Mouse (Mus musculus) forebrain, embryonic 14.5 days (tissue): ENCODE measurements at regions not wholly inside any gene's neighbourhood (a gene's known extent, or its start where the extent isn't known, plus 50 kb on each side); places are given as distances from the start of the nearest gene placed in this dataset.

Source experiments
- ATAC-seq: fragments of 200-750 bp; cut with Nextera tagmentation; 2 replicates; pipeline ENCODE4 v1.8.0; 2017; ENCODE audit warnings: mild to moderate bottlenecking, moderate library complexity
- DNase-seq: peaks from one replicate; pipeline ENCODE4 v3.0.0-alpha.2; 2015; ENCODE audit warnings: low spot score
- H3K27ac ChIP-seq: fragments of 300-500 bp; sonication (generic); 2 replicates; pipeline ENCODE4 v1.5.1; 2014; ENCODE audit warnings: low read depth, mild to moderate bottlenecking, control low read depth, low read length, moderate library complexity
- H3K27me3 ChIP-seq: fragments of 300-500 bp; sonication (generic); replicated peaks from 2 replicates; pipeline ENCODE4 v1.6.1; 2014; ENCODE audit warnings: low read length, control low read depth, mixed read lengths; ENCODE audit not compliant: control insufficient read depth, insufficient read depth
- H3K36me3 ChIP-seq: fragments of 300-500 bp; sonication (generic); 2 replicates; pipeline ENCODE4 v1.6.1; 2014; ENCODE audit warnings: low read length, control low read depth; ENCODE audit not compliant: control insufficient read depth, insufficient read depth
- H3K4me1 ChIP-seq: fragments of 300-500 bp; sonication (generic); 2 replicates; pipeline ENCODE4 v1.6.1; 2014; ENCODE audit warnings: antibody characterized with exemption, low read length, control low read depth; ENCODE audit not compliant: control insufficient read depth, insufficient read depth
- H3K4me2 ChIP-seq: fragments of 300-500 bp; sonication (generic); 2 replicates; pipeline ENCODE4 v1.6.1; 2014; ENCODE audit warnings: mild to moderate bottlenecking, control low read depth, low read length
- H3K4me3 ChIP-seq: fragments of 300-500 bp; sonication (generic); 2 replicates; pipeline ENCODE4 v1.5.1; 2014; ENCODE audit warnings: low read depth, low read length, control low read depth
- H3K9ac ChIP-seq: fragments of 300-500 bp; sonication (generic); 2 replicates; pipeline ENCODE4 v1.6.1; 2014; ENCODE audit warnings: mild to moderate bottlenecking, low read length, control low read depth, moderate library complexity
- H3K9me3 ChIP-seq: fragments of 300-500 bp; sonication (generic); replicated peaks from 2 replicates; pipeline ENCODE4 v1.6.1; 2016; ENCODE audit warnings: low read length, control low read depth, mixed read lengths; ENCODE audit not compliant: control insufficient read depth
- WGBS: fragments of 180-500 bp; shearing (Covaris S2); extraction: QIAGEN DNeasy Blood & Tissue Kit; methylation state at CpG from one replicate; pipeline ENCODE4 v1.1.7; 2014; 5-methylcytosine and 5-hydroxymethylcytosine counted together

DNA sequence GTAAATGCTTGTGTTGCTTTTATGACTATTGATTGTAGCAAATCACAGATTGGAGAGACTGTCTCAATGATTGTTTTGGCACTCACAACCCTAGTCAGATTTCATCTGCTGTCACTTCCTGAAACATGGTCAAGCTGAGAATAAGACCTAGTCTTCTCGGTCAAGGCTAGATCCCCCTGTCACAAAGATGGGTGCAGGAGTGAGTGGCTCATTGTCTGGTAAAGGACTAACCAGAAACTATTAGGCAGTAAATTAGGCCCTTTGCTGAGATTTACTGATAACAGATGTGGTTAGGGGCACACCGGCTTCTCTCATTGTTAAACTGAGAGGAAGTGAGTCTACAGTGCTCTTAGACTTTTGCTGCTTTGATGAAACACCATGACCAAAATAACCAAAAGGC, 85.8 kb upstream of the Tyw5 start:
- no peaks in the 10 kb centered on the region for H3K36me3 ChIP-seq
- no peaks in the 10 kb centered on the region for H3K9me3 ChIP-seq
- H3K27me3 ChIP-seq = no peaks in the 10 kb centered on the region
- no peak overlapping the region for H3K4me2 ChIP-seq
- DNase-seq (no peak), ATAC-seq (no peak)
- H3K27ac ChIP-seq = no peak overlapping the region
- no peak overlapping the region for H3K9ac ChIP-seq
- 89% methylated on average over 2 of the region's 2 CpGs for WGBS
- no peak overlapping the region for H3K4me3 ChIP-seq
- peaks cover 8% of the 10 kb centered on the region for H3K4me1 ChIP-seq

DNA sequence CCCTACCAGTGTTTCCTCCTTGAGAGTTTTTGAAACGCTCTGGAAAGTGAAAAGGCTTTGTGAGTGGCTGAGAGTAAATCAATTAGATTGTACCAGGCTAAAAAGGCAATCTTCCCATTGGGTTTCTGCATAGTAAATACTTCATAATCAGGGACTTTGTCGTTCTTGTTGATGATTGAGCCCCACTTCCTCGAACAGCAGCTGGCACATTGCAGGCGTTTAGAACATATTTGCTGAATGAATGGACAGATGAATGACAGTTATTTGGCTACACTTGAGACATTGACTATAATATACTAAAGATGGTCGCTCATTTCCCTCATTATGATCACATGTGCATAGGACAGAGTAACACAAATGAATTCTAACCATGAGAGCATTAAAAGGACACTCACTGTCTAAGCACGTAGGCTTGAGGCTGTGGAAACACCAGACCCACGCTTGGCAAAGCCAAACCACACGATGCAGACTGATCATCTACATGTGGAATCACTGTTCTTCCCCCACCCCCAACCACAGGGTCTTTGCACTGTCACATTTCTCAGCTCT, 90.7 kb upstream of the Tyw5 start:
- no peaks in the 10 kb centered on the region for H3K27me3 ChIP-seq

GRCm38 (mm10) chr1:57510359-57511120, 103.6 kb upstream of the Tyw5 start:
- H3K9me3 ChIP-seq = no peaks in the 10 kb centered on the region
- 78% methylated on average over 8 of the region's 9 CpGs for WGBS
- H3K27me3 ChIP-seq = no peaks in the 10 kb centered on the region
- ATAC-seq = peak; percentile 91; the same call in 1 of the 2 replicates
- H3K4me2 ChIP-seq = no peak overlapping the region
- peak; percentile 75 for DNase-seq
- H3K9ac ChIP-seq = no peak overlapping the region
- H3K4me3 ChIP-seq = no peak overlapping the region
- H3K4me1 ChIP-seq = no peaks in the 10 kb centered on the region
- H3K27ac ChIP-seq = no peak overlapping the region
- H3K36me3 ChIP-seq = no peaks in the 10 kb centered on the region

More for the DNA sequence above, 90.7 kb upstream of the Tyw5 start:
- Histone ChIP-seq H3K9me3 (no peaks in the 10 kb centered on the region), H3K4me2 (no peak overlapping the region), H3K36me3 (no peaks in the 10 kb centered on the region), H3K9ac (no peak overlapping the region), H3K4me1 (peaks cover 4% of the 10 kb centered on the region), H3K4me3 (no peak overlapping the region), H3K27ac (peak overlapping the region; percentile 50; the same call in 1 of the 2 replicates)
- peak; percentile 95 for ATAC-seq
- DNase-seq = peak; percentile 80
- 28% methylated on average over 8 of the region's 8 CpGs for WGBS

GRCm38 (mm10) chr1:57511902-57512301, 105.0 kb upstream of the Tyw5 start:
- no peaks in the 10 kb centered on the region for H3K9me3 ChIP-seq
- no peak for ATAC-seq
- DNase-seq = no peak
- H3K4me1 ChIP-seq = no peaks in the 10 kb centered on the region
- no peak overlapping the region for H3K4me2 ChIP-seq
- H3K27ac ChIP-seq = no peak overlapping the region
- no peak overlapping the region for H3K9ac ChIP-seq
- WGBS = 96% methylated on average over 2 of the region's 2 CpGs
- no peak overlapping the region for H3K4me3 ChIP-seq
- no peaks in the 10 kb centered on the region for H3K36me3 ChIP-seq
- no peaks in the 10 kb centered on the region for H3K27me3 ChIP-seq

DNA sequence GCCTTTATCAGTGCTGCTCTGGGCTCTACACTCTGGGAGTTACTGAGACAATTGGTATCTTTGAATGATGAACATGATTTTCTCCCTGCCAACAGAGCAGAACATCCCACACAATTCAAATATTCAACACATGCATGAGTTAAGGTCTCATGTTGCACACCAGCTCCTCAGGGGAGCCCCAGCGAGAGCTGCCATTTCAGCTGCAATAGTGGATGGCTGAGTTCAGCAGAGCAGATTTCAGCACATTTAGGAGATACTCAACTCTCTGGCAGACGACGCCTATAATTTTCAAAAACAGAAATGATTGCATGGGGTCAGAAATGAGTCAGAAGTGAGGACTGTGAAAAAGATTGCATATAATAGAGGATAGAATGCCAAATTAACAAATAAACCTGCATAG, 105.6 kb upstream of the Tyw5 start:
- Histone ChIP-seq H3K36me3 (no peaks in the 10 kb centered on the region), H3K4me1 (no peaks in the 10 kb centered on the region), H3K4me3 (no peak overlapping the region), H3K9me3 (no peaks in the 10 kb centered on the region), H3K9ac (no peak overlapping the region), H3K4me2 (no peak overlapping the region), H3K27ac (no peak overlapping the region), H3K27me3 (no peaks in the 10 kb centered on the region)
- WGBS = 81% methylated on average over 3 of the region's 3 CpGs
- ATAC-seq = no peak
- DNase-seq = no peak

GRCm38 (mm10) chr1:57525965-57526364, 119.1 kb upstream of the Tyw5 start:
- H3K4me2 ChIP-seq = no peak overlapping the region
- no peak overlapping the region for H3K4me3 ChIP-seq
- no peaks in the 10 kb centered on the region for H3K27me3 ChIP-seq
- H3K27ac ChIP-seq = no peak overlapping the region
- H3K4me1 ChIP-seq = peaks cover 5% of the 10 kb centered on the region
- H3K9ac ChIP-seq = no peak overlapping the region
- H3K36me3 ChIP-seq = no peaks in the 10 kb centered on the region
- 88% methylated on average over 4 of the region's 4 CpGs for WGBS
- DNase-seq = no peak
- no peak for ATAC-seq
- no peaks in the 10 kb centered on the region for H3K9me3 ChIP-seq

- peak; percentile 24 for DNase-seq
- Histone ChIP-seq H3K27me3 (no peaks in the 10 kb centered on the region), H3K4me1 (peaks cover 5% of the 10 kb centered on the region), H3K36me3 (no peaks in the 10 kb centered on the region), H3K9me3 (no peaks in the 10 kb centered on the region), H3K27ac (no peak overlapping the region), H3K9ac (no peak overlapping the region), H3K4me3 (no peak overlapping the region), H3K4me2 (no peak overlapping the region)
- ATAC-seq = no peak
- under 1% methylated on average over 3 of the region's 3 CpGs for WGBS
Measured at GRCm38 (mm10) chr1:57528703-57529102, 121.8 kb upstream of the Tyw5 start.

DNA sequence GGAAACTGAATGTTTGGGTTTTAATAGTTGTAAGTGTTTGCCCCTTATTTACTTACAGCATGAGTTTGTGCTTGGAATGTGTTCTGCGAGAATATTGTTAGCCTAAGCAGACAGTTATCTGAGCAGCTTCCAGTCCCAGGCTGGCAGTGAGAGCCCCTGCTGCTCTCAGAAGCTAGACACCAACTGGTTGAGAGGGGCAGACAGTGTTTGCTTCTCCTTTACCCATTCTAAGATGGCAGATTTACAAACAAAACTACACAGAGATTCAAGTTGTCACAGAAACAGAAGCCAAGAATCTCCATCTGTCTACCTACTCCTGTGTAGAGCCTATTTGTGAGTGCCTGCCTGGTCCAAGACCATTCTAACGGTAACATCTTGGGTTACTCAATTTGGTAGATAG, 122.4 kb upstream of the Tyw5 start:
- ATAC-seq (peak; percentile 46; the same call in 1 of the 2 replicates), DNase-seq (peak; percentile 64)
- H3K27ac ChIP-seq = no peak overlapping the region
- no peak overlapping the region for H3K4me3 ChIP-seq
- no peaks in the 10 kb centered on the region for H3K36me3 ChIP-seq
- WGBS = 44% methylated on average over 2 of the region's 2 CpGs
- H3K9me3 ChIP-seq = no peaks in the 10 kb centered on the region
- no peak overlapping the region for H3K9ac ChIP-seq
- H3K4me2 ChIP-seq = no peak overlapping the region
- no peaks in the 10 kb centered on the region for H3K27me3 ChIP-seq
- peaks cover 5% of the 10 kb centered on the region for H3K4me1 ChIP-seq

DNA sequence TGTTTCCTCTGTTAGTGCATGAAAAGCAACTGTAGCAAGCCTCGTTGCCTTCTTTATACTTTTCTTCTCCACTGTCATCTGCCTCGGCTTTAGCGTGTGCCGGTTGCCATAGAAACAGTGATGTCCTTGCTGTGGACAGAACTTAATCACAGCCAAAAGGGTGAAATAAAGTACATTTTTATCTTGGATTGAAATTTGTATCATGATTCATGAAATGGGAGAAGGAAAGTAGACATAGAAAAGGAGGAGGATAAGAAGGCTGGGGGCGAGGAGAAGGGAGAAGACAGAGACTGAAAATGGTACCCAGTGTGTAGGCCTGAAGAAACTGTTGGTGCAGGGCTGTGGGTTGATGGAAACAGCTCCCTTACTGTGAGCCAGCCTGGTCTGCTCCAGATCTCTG, 130.5 kb upstream of the Tyw5 start:
- Histone ChIP-seq H3K27me3 (no peaks in the 10 kb centered on the region), H3K27ac (no peak overlapping the region), H3K4me2 (no peak overlapping the region), H3K4me1 (no peaks in the 10 kb centered on the region), H3K9ac (no peak overlapping the region), H3K9me3 (no peaks in the 10 kb centered on the region), H3K4me3 (no peak overlapping the region), H3K36me3 (no peaks in the 10 kb centered on the region)
- ATAC-seq = no peak
- no peak for DNase-seq
- 61% methylated on average over 5 of the region's 5 CpGs for WGBS
